Mouse (Mus musculus) spleen, adult 18-20 months (tissue): ENCODE measurements around the gene Mblac2.
"Not testable (repeated sequence)": the region's sequence is repeated elsewhere in the genome, so short reads cannot be mapped to it uniquely, and the experiment has no call there.

Source experiments
- DNase-seq, 2 experiments: peaks; one replicate each; pipeline ENCODE4 v3.0.0; 2022; ENCODE audit warnings: mixed read lengths in 2 of 2

The Mblac2 gene

GRCm38 (mm10) chr13:81710775-81711545, at the start of gene Mblac2, which contains the start of gene Polr3g:
Gene Mblac2 (plus strand): TSS chr13:81711341.
Gene Polr3g (minus strand): TSS chr13:81711013.
- peak; percentile 93 to 99 for DNase-seq

- DNase-seq = no peak
Observed at GRCm38 (mm10) chr13:81663566-81664330, 47.4 kb upstream of the Mblac2 start.

GRCm38 (mm10) chr13:81664331-81664698, 46.8 kb upstream of the Mblac2 start:
- no peak for DNase-seq

- DNase-seq = no peak
Observed at GRCm38 (mm10) chr13:81667713-81668112, 43.4 kb upstream of the Mblac2 start.

GRCm38 (mm10) chr13:81675333-81675732, 35.8 kb upstream of the Mblac2 start:
- no peak for DNase-seq

- DNase-seq = no peak
Observed at GRCm38 (mm10) chr13:81683107-81683506, 28.0 kb upstream of the Mblac2 start.

- DNase-seq = no peak
Observed at GRCm38 (mm10) chr13:81684258-81684657, 26.9 kb upstream of the Mblac2 start.

GRCm38 (mm10) chr13:81684884-81685283, 26.3 kb upstream of the Mblac2 start:
- no peak for DNase-seq

GRCm38 (mm10) chr13:81689587-81689986, 21.6 kb upstream of the Mblac2 start:
- no peak for DNase-seq

GRCm38 (mm10) chr13:81690477-81690876, 20.7 kb upstream of the Mblac2 start:
- DNase-seq = no peak

- DNase-seq = no peak
Observed at GRCm38 (mm10) chr13:81691606-81692005, 19.5 kb upstream of the Mblac2 start.

GRCm38 (mm10) chr13:81694446-81694845, 16.7 kb upstream of the Mblac2 start:
- no peak for DNase-seq

GRCm38 (mm10) chr13:81703148-81703547, 8.0 kb upstream of the Mblac2 start:
- DNase-seq = no peak

- DNase-seq = no peak
Observed at GRCm38 (mm10) chr13:81703621-81704020, 7.5 kb upstream of the Mblac2 start.

- no peak for DNase-seq
Observed at GRCm38 (mm10) chr13:81706311-81706710, 4.8 kb upstream of the Mblac2 start.

GRCm38 (mm10) chr13:81709805-81710204, 1.3 kb upstream of the Mblac2 start:
- DNase-seq = no peak

- DNase-seq = no peak
Observed at GRCm38 (mm10) chr13:81710266-81710665, 875 bp upstream of the Mblac2 start.

- no peak for DNase-seq
Observed at GRCm38 (mm10) chr13:81711546-81712371, 618 bp downstream of the Mblac2 start.

- no peak for DNase-seq
Observed at GRCm38 (mm10) chr13:81713896-81714295, 2.8 kb downstream of the Mblac2 start.

- not testable (repeated sequence) for DNase-seq
Observed at GRCm38 (mm10) chr13:81728141-81728540, 17.0 kb downstream of the Mblac2 start.

- DNase-seq = no peak
Observed at GRCm38 (mm10) chr13:81729102-81729501, 18.0 kb downstream of the Mblac2 start.

GRCm38 (mm10) chr13:81730362-81730761, 19.2 kb downstream of the Mblac2 start:
- DNase-seq = no peak

- no peak for DNase-seq
Observed at GRCm38 (mm10) chr13:81736606-81737005, 25.5 kb downstream of the Mblac2 start.
